Mouse (Mus musculus) left cerebral cortex, postnatal 36 days (tissue): ENCODE results near the gene Olfr986. TPM values are rescaled to one million over a fixed set of nuclear protein-coding genes. Genes with fewer than 3 reads are reported as not detected.
A peak's percentile ranks its signal among the peaks of the same experiment; 100 is the strongest.
"Not testable (repeated sequence)": the region's sequence is repeated elsewhere in the genome, so short reads cannot be mapped to it uniquely, and the experiment has no call there.

Source experiments
- DNase-seq, 2 experiments: peaks; one replicate each; pipeline ENCODE4 v3.0.0; 2021 to 2022; ENCODE audit warnings: low spot score in 2 of 2, mixed read lengths in 1 of 2
- intact Hi-C: fragments of 180-260 bp; cut with DNase I; formaldehyde crosslinking; loops from one replicate; pipeline ENCODE4 v1.15.1; 2025
- total RNA-seq, 2 experiments: library from RNA; stranded (reverse); gene quantifications; 2 replicates each; pipeline ENCODE4 v1.2.3; 2021

The Olfr986 gene
- not detected for total RNA-seq

DNA sequence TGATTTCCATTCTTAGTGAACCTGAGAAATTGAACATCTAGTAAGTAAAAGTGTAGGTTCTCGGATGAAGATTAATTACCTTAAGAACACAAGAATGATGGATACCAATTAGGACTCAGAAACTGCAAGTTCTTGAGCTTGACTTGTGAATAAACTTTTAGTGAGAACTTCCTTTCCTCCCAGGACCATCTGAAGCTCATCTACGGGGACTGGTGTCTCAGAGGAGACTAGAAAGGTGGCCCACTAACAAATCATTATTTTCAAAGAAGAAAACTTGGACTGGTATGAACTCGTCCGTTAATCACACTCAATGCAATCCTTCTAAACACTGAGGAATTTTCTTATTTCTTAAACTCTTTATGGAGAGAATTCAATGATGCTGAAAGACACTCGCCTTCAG is at the start of gene Olfr986:
Gene Olfr986, plus strand, starts transcription at position 301 of the 400 bp plus-strand sequence.
- no peak for DNase-seq
- intact Hi-C loops: no loop called here

GRCm38 (mm10) chr9:40136987-40137688 is 43.6 kb upstream of the Olfr986 start:
- DNase-seq: no peak
- intact Hi-C loops: no loop called here

DNA sequence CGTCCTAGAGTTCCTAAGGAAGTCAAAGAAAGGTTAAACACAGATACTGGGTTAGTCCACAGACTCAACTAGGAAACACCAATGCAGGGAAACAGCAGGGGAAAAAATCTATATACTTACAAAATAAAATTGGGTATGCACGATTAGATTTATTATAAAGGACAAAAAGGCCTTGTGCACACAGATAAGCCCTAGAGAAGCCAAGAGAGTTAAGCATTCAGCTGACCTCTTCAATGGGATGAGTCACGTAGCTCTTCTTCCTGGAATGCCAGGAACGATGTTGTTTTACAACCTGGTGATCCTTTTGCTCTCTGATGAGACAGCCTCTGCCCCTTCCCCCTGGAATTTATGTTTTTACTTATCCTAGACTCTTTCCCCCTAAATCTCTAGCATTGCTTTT is 41.2 kb upstream of the Olfr986 start:
- intact Hi-C loops: no loop called here
- no peak for DNase-seq

- DNase-seq: no peak
- intact Hi-C loops: no loop called here
These were observed 39.2 kb upstream of the Olfr986 start for GRCm38 (mm10) chr9:40141544-40141943.

GRCm38 (mm10) chr9:40155118-40155644 is 25.5 kb upstream of the Olfr986 start:
- intact Hi-C loops: no loop called here
- DNase-seq: no peak

DNA sequence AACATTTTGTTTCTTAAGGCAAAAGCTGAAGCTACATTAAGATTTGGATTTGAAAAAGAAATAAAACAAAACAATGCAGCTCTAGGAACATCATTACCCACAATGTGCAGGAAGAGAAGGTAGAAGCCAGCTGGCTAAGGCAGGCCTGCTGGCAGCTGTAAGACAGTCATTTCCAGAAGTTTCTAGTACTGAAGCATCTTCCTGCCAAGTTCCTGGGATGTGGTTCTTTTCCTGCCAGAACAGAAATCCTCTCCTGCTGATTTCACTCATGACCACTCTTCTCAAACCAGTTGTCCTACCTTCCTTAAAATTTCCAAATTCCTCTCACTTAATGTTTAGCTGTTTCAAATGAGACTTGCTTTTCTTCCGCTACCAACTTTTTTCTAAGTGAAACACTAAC is 14.3 kb upstream of the Olfr986 start:
- no peak for DNase-seq
- intact Hi-C loops: no loop called here

GRCm38 (mm10) chr9:40177017-40177416 is 3.7 kb upstream of the Olfr986 start:
- DNase-seq: no peak
- intact Hi-C loops: no loop called here

DNA sequence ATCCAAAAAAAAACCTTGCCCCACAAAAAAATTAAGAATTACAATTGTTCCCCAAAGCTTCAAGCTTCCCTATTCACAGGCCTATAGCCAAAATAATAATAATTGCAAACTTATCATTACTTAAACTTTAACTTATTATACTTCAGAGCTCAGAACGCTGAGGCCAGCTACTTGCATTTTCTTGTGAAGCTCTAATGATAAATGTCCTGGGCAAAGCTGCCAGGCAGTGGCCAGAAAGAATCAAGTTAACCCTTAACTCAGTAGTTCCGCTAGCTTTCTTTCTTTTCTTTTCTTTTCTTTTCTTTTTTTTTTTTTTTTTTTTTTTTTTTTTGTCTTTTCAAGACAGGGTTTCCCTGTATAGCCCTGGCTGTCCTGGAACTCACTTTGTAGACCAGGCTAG is 4.4 kb downstream of the Olfr986 start:
- intact Hi-C loops, DNase-seq: not testable (repeated sequence)

GRCm38 (mm10) chr9:40191086-40191876 is 10.6 kb downstream of the Olfr986 start:
- DNase-seq: no peak
- intact Hi-C loops: no loop called here

DNA sequence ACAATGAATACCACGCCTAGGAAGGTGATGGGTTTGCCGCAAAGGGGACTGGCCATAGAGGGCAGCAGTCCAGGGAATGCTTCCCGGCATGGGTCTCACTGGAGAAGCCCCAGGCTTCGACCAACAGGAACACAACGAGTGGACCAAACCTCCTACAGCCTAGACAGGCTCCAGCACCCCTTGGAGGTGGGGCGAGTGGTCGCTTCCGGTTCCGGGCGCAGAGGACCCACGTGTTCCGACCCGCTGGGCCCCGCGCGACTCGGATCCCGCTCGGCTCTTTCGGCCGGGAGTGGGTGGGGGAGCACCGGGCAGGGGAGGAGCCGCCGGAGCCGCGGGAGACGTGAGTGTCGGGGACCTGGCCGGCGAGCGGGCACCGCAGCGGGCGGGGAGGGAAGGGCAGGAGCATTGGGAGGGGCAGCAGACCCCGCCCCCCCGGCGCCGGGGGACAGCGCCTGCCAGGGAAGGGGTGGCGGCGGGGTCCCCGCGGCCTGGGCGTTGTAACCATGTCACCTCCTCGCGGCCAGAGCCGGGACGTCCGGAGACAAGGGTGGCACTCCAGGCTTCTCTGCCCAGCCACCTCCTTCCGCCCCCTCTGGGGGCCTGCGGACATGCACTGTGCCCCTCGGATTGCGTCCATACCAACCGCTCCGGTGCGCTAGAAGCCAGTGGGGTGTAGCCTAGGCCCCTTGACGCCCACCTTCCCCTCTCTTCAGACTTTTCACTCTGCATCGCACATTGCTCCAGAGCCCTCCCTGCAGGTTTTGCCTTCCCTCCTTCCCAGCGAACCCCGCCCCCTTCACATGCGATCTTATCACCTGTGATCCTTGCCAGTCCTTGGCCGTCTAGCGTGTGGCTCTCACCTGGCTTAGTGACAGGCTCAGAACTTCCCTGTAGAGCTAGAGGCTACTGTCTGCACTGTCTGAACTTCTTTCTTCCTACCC is 11.6 kb downstream of the Olfr986 start, which contains the start of gene Zfp202:
Gene Zfp202, plus strand, starts transcription at position 219 of the 941 bp plus-strand sequence.
- intact Hi-C loops: no loop called here
- DNase-seq: peak; percentile 85 to 86

GRCm38 (mm10) chr9:40195981-40196380 is 15.3 kb downstream of the Olfr986 start:
- intact Hi-C loops: no loop called here
- DNase-seq: no peak

DNA sequence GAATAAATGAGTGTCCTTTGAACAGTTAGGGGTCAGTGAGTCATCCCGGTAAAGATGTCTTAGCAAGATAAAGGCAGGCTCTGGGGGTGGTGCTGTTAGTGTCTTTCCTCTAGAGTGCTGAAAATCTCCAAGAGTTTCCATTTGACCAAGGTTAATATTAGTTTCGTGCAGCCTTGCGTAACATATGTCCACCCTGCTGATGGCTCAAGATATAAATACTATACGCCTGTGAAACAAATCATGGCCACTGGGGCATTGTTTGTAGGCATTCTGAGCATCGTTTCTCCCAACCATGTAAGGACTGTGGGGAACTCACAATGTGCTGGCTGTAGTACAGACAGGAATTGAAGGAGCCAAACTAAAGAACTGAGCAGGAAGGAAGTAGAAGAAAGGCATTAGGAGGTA is 25.8 kb downstream of the Olfr986 start:
- intact Hi-C loops: no loop called here
- DNase-seq: no peak

GRCm38 (mm10) chr9:40210744-40211143 is 30.0 kb downstream of the Olfr986 start:
- DNase-seq: no peak
- intact Hi-C loops: no loop called here

DNA sequence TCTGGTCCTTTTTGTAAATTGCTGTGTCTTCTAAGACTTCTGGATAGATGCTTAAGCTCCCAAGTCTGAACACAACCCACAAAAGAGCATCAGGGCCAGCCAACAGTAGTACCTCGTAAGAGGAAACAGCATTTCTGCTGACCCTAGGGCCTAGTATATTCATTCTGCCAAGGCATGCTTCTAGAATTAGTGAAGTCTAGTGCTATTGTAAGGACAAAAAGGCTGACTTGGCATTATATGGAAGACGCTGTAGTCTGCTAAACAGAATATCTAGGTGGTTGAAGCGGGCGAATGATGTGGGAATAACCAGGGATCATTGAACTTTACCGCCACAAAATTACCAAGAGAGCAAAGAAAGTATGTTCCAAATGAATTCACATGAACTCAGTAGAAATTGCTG is 33.3 kb downstream of the Olfr986 start:
- DNase-seq: no peak
- intact Hi-C loops: no loop called here

- DNase-seq: no peak
- intact Hi-C loops: no loop called here
These were observed 35.9 kb downstream of the Olfr986 start for GRCm38 (mm10) chr9:40216651-40217050.

DNA sequence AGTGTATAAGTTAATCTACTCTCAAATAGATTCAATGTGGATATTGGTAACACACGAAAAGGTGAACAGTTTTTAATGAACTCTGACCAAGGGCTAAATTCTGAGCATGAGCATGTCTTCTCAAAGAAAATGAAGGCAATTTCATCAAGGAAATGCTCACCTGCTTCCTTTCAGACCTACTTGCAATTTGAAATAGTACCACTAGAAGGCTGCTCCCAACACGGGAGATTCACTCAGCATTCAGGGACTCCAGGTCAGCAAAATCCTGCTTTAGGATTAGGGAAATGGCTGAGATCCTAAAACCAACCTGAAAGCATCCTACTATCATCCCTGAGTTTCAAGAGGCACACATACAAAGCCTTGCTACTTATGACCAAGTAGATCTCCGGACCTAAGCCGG is 43.6 kb downstream of the Olfr986 start:
- DNase-seq: no peak
- intact Hi-C loops: loop anchor here (2.0 to 5.0 kb wide), 2 partner anchors 48 to 107 kb away; no protein-coding TSS in a partner anchor

- DNase-seq: no peak
- intact Hi-C loops: no loop called here
These were observed 47.4 kb downstream of the Olfr986 start for GRCm38 (mm10) chr9:40227874-40228789.

DNA sequence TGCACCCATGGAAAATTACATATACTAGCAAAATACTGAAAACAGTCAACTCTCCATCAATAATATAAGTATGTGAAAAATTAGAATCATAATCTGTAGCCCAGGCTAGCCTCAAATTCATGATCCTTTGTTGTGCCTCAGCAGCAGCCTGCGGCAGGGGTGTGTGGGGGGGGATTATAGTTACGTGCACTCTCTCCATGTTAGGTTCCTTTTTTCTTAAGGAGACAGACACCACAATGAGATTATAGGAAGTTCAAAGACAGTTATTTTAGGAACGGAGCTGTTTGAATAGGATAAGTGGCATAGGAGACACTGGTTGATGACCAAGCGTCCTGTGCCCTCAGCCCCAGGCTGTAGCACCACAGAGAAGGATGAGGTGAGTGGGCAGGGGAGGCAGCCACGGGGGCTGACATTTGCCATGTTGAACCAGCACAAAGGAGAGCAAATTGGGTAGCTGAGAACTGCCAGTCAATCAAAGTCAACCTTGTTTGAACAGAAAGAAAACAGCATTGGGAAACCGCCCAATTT is 48.1 kb downstream of the Olfr986 start:
- intact Hi-C loops: no loop called here
- DNase-seq: no peak
